Mouse (Mus musculus): ENCODE measurements at regions not wholly inside any gene's neighbourhood (a gene's known extent, or its start where the extent isn't known, plus 50 kb on each side); places are given as distances from the start of the nearest gene placed in this dataset.

DNA sequence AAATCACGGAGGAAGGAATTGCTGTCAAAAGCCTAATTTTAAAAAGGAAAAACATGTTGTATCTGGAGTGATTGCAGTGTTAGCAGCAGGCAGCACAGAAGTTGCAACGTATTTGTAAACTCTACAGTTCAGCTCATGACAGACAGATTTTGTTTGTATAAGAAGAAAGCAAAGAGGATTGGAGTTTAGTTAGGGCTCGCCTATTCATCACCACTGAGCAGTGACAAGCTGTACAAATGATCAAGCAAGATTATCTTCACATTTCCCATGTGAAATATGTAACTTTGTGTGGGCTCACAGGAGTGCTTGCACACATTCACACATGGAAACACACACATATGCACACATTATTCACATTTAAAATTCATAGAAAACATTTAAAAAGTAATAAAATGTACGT is 57.5 kb upstream of the Cenpw start:
- no peak overlapping the region for H3K27ac ChIP-seq
- no peaks in the 10 kb centered on the region for H3K27me3 ChIP-seq (ENCODE audit: control insufficient read depth, insufficient read depth, low read length)
- no peak overlapping the region for H3K4me3 ChIP-seq
- H3K36me3 ChIP-seq (ENCODE audit: control insufficient read depth, insufficient read depth, low read length): no peaks in the 10 kb centered on the region
- no peak for DNase-seq
- no peaks in the 10 kb centered on the region for H3K79me2 ChIP-seq (replicated peaks; ENCODE audit: control insufficient read depth, insufficient read depth, low read length)
- H3K4me1 ChIP-seq (ENCODE audit: control insufficient read depth, insufficient read depth, low read length): no peaks in the 10 kb centered on the region
- H3K9ac ChIP-seq (ENCODE audit: low read depth, low read length): no peak overlapping the region
- intact Hi-C loops (cut with DNase I): no loop called here
- 66% methylated on average over 4 of the region's 4 CpGs for WGBS
- TF ChIP-seq CTCF (IDR thresholded peaks at IDR 0.05): no peak
- no peak for TF ChIP-seq EP300 (IDR thresholded peaks at IDR 0.05; ENCODE audit: insufficient read depth, low read depth, low read length)
- TF ChIP-seq POLR2A (IDR thresholded peaks at IDR 0.05; ENCODE audit: insufficient read depth, low read depth, low read length): no peak

Data from heart, adult 2 months (tissue).